Mouse (Mus musculus) liver, postnatal 0 days (tissue): ENCODE measurements around the gene Klk8.

Experiments used
- CTCF ChIP-seq: sonication (generic); IDR thresholded peaks from 2 replicates; pipeline ENCODE4 v1.5.1; 2016; ENCODE audit warnings: antibody characterized with exemption, low read depth
- EP300 ChIP-seq: IDR thresholded peaks from 2 replicates; pipeline ENCODE4 v1.6.1; 2016; ENCODE audit warnings: antibody characterized with exemption, low read depth, mild to moderate bottlenecking

GRCm38 (mm10) chr7:43780241-43780640 lies 17.1 kb upstream of the Klk8 start:
- TF ChIP-seq CTCF (no peak), EP300 (no peak)
